Mouse (Mus musculus): ENCODE results near the gene Dok4.

GRCm38 (mm10) chr8:94880742-94881141 lies 4.6 kb upstream of the Dok4 start:
- TF ChIP-seq CTCF (IDR thresholded peaks at IDR 0.05; ENCODE audit: insufficient read depth, low read depth, low read length), result no peak
- no peak for TF ChIP-seq POLR2A (IDR thresholded peaks at IDR 0.05; ENCODE audit: insufficient read depth, low read depth, low read length)
